Mouse (Mus musculus) NIH3T3 (cell line): ENCODE results near the gene Efcc1.
"Not testable (repeated sequence)": the region's sequence is repeated elsewhere in the genome, so short reads cannot be mapped to it uniquely, and the experiment has no call there.

Experiments
- DNase-seq: peaks from one replicate; pipeline ENCODE4 v3.0.0-alpha.2; 2012; ENCODE audit warnings: low read depth

The Efcc1 gene

GRCm38 (mm10) chr6:87743281-87743680 is 12.6 kb downstream of the Efcc1 start:
- no peak for DNase-seq

GRCm38 (mm10) chr6:87744632-87745031 is 14.0 kb downstream of the Efcc1 start:
- no peak for DNase-seq

GRCm38 (mm10) chr6:87745301-87745700 is 14.6 kb downstream of the Efcc1 start:
- peak; percentile 23 for DNase-seq

- no peak for DNase-seq
These were observed 15.4 kb downstream of the Efcc1 start for GRCm38 (mm10) chr6:87746059-87746458.

- DNase-seq, result peak; percentile 73
These were observed 16.2 kb downstream of the Efcc1 start for GRCm38 (mm10) chr6:87746849-87747248.

GRCm38 (mm10) chr6:87748078-87748477 is 17.4 kb downstream of the Efcc1 start:
- DNase-seq, result no peak

- DNase-seq, result no peak
These were observed 17.9 kb downstream of the Efcc1 start for GRCm38 (mm10) chr6:87748531-87748930.

GRCm38 (mm10) chr6:87750184-87750910 is 19.7 kb downstream of the Efcc1 start:
- DNase-seq, result no peak

- DNase-seq, result no peak
These were observed 20.9 kb downstream of the Efcc1 start for GRCm38 (mm10) chr6:87751574-87751973.

- DNase-seq, result no peak
These were observed 24.5 kb downstream of the Efcc1 start for GRCm38 (mm10) chr6:87755196-87755595.

- no peak for DNase-seq
These were observed 26.2 kb downstream of the Efcc1 start for GRCm38 (mm10) chr6:87756896-87757295.

- DNase-seq, result no peak
These were observed 28.7 kb downstream of the Efcc1 start for GRCm38 (mm10) chr6:87759404-87759803.

GRCm38 (mm10) chr6:87759850-87760249 is 29.2 kb downstream of the Efcc1 start:
- DNase-seq, result no peak

- no peak for DNase-seq
These were observed 31.5 kb downstream of the Efcc1 start for GRCm38 (mm10) chr6:87762161-87762560.

GRCm38 (mm10) chr6:87763376-87764280 is 33.0 kb downstream of the Efcc1 start:
- peak; percentile 70 for DNase-seq

- DNase-seq, result not testable (repeated sequence)
These were observed 33.6 kb downstream of the Efcc1 start for GRCm38 (mm10) chr6:87764296-87764695.

- DNase-seq, result peak; percentile 60
These were observed 40.0 kb downstream of the Efcc1 start for GRCm38 (mm10) chr6:87770626-87771025.

- peak; percentile 70 for DNase-seq
These were observed 43.8 kb downstream of the Efcc1 start for GRCm38 (mm10) chr6:87774466-87774865.

- DNase-seq, result no peak
These were observed 44.2 kb downstream of the Efcc1 start for GRCm38 (mm10) chr6:87774909-87775308.

GRCm38 (mm10) chr6:87775588-87776245 is 45.0 kb downstream of the Efcc1 start:
- DNase-seq, result no peak

GRCm38 (mm10) chr6:87776663-87777062 is 46.0 kb downstream of the Efcc1 start:
- DNase-seq, result no peak

GRCm38 (mm10) chr6:87777842-87778241 is 47.2 kb downstream of the Efcc1 start, which contains the start of gene Gp9:
Gene Gp9, plus strand, starts transcription at chr6:87778072.
- DNase-seq, result no peak
